Mouse (Mus musculus): Measurements from ENCODE around the gene Ppp1r21. TPM values are rescaled to one million over a fixed set of nuclear protein-coding genes. Genes with fewer than 3 reads are reported as not detected.

The Ppp1r21 gene
- total RNA-seq (2015; ENCODE audit: low replicate concordance) (15.9 and 16.3 TPM in 2 replicates), total RNA-seq (2017; ENCODE audit: low replicate concordance) (12.8 and 13.6 TPM in 2 replicates)

GRCm38 (mm10) chr17:88529519-88530235, at the start of gene Ppp1r21:
TSS of gene Ppp1r21 (plus strand) at chr17:88530118.
- ATAC-seq (replicated peaks; ENCODE audit: low FRiP score, poor library complexity, severe bottlenecking), result peak; percentile 99

- ATAC-seq (replicated peaks; ENCODE audit: low FRiP score, poor library complexity, severe bottlenecking), result no peak
These were observed 49.5 kb upstream of the Ppp1r21 start for GRCm38 (mm10) chr17:88480369-88480768.

GRCm38 (mm10) chr17:88481062-88481461, 48.9 kb upstream of the Ppp1r21 start:
- ATAC-seq (replicated peaks; ENCODE audit: low FRiP score, poor library complexity, severe bottlenecking), result no peak

GRCm38 (mm10) chr17:88481587-88481986, 48.3 kb upstream of the Ppp1r21 start:
- peak; percentile 48; the same call in 1 of the 2 replicates for ATAC-seq (replicated peaks; ENCODE audit: low FRiP score, poor library complexity, severe bottlenecking)

- ATAC-seq (replicated peaks; ENCODE audit: low FRiP score, poor library complexity, severe bottlenecking), result no peak
These were observed 45.4 kb upstream of the Ppp1r21 start for GRCm38 (mm10) chr17:88484539-88484938.

GRCm38 (mm10) chr17:88484951-88485350, 45.0 kb upstream of the Ppp1r21 start:
- no peak for ATAC-seq (replicated peaks; ENCODE audit: low FRiP score, poor library complexity, severe bottlenecking)

GRCm38 (mm10) chr17:88490546-88490945, 39.4 kb upstream of the Ppp1r21 start:
- ATAC-seq (replicated peaks; ENCODE audit: low FRiP score, poor library complexity, severe bottlenecking), result no peak

- no peak for ATAC-seq (replicated peaks; ENCODE audit: low FRiP score, poor library complexity, severe bottlenecking)
These were observed 38.4 kb upstream of the Ppp1r21 start for GRCm38 (mm10) chr17:88491366-88492106.

- ATAC-seq (replicated peaks; ENCODE audit: low FRiP score, poor library complexity, severe bottlenecking), result no peak
These were observed 37.8 kb upstream of the Ppp1r21 start for GRCm38 (mm10) chr17:88492107-88492460.

- no peak for ATAC-seq (replicated peaks; ENCODE audit: low FRiP score, poor library complexity, severe bottlenecking)
These were observed 36.4 kb upstream of the Ppp1r21 start for GRCm38 (mm10) chr17:88493551-88493950.

GRCm38 (mm10) chr17:88494121-88494771, 35.7 kb upstream of the Ppp1r21 start:
- no peak for ATAC-seq (replicated peaks; ENCODE audit: low FRiP score, poor library complexity, severe bottlenecking)

GRCm38 (mm10) chr17:88494772-88495132, 35.2 kb upstream of the Ppp1r21 start:
- ATAC-seq (replicated peaks; ENCODE audit: low FRiP score, poor library complexity, severe bottlenecking), result no peak

- no peak for ATAC-seq (replicated peaks; ENCODE audit: low FRiP score, poor library complexity, severe bottlenecking)
These were observed 31.7 kb upstream of the Ppp1r21 start for GRCm38 (mm10) chr17:88498090-88498682.

- ATAC-seq (replicated peaks; ENCODE audit: low FRiP score, poor library complexity, severe bottlenecking), result no peak
These were observed 25.9 kb upstream of the Ppp1r21 start for GRCm38 (mm10) chr17:88504056-88504455.

- no peak for ATAC-seq (replicated peaks; ENCODE audit: low FRiP score, poor library complexity, severe bottlenecking)
These were observed 24.6 kb upstream of the Ppp1r21 start for GRCm38 (mm10) chr17:88505275-88505723.

- no peak for ATAC-seq (replicated peaks; ENCODE audit: low FRiP score, poor library complexity, severe bottlenecking)
These were observed 24.0 kb upstream of the Ppp1r21 start for GRCm38 (mm10) chr17:88505941-88506340.

- ATAC-seq (replicated peaks; ENCODE audit: low FRiP score, poor library complexity, severe bottlenecking), result no peak
These were observed 22.5 kb upstream of the Ppp1r21 start for GRCm38 (mm10) chr17:88507376-88507775.

GRCm38 (mm10) chr17:88508846-88509508, 20.9 kb upstream of the Ppp1r21 start:
- no peak for ATAC-seq (replicated peaks; ENCODE audit: low FRiP score, poor library complexity, severe bottlenecking)

- ATAC-seq (replicated peaks; ENCODE audit: low FRiP score, poor library complexity, severe bottlenecking), result no peak
These were observed 19.9 kb upstream of the Ppp1r21 start for GRCm38 (mm10) chr17:88509999-88510398.

GRCm38 (mm10) chr17:88511095-88511551, 18.8 kb upstream of the Ppp1r21 start:
- ATAC-seq (replicated peaks; ENCODE audit: low FRiP score, poor library complexity, severe bottlenecking), result peak; percentile 88
